Mouse (Mus musculus): Measurements from ENCODE around the gene Cd274.

Cd274 gene

GRCm38 (mm10) chr19:29363557-29363956 lies 3.7 kb upstream of the Cd274 start:
- no peak for DNase-seq (ENCODE audit: extremely low spot score, low read depth, low spot score)

- DNase-seq (ENCODE audit: extremely low spot score, low read depth, low spot score): no peak
These were observed 3.2 kb upstream of the Cd274 start for GRCm38 (mm10) chr19:29364076-29364475.

DNA sequence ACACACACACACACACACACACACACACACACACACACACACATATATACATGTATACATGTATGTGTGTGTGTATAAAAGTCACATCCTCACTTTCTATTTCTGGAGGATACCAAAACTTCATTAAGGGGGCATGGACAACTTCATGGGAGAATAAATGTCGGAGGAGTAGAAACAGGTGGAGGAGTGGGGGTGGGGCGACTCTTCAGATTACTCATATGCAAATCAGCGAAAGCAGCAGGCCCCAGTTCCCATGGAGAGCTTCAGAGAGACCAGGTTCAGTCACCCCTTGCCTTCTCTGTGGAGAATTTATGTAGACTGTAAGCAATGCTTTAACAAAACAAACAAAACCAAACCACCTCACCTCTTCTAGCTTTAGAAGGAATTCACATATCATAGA lies 2.1 kb upstream of the Cd274 start:
- no peak for DNase-seq (ENCODE audit: extremely low spot score, low read depth, low spot score)

GRCm38 (mm10) chr19:29366226-29366968 lies 858 bp upstream of the Cd274 start:
- DNase-seq (ENCODE audit: extremely low spot score, low read depth, low spot score): no peak

DNA sequence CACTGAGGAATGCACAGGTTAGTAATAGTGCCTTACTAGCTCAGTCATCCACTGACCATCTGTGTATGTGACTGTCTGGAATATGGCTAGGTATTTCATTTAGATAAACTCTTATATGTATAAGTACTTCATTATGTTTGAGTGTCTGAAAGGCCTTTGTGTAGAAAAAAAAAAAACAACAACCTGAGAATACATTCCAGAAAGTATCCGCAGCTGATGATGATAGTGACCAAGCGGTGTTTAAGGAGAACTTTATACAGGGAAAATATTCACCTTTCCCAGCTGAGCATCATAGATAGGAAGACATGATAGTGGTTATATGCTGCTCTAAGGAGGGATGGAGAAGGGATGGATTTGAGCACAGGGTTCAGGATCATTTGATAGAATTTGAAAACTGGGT lies 786 bp downstream of the Cd274 start:
- DNase-seq (ENCODE audit: extremely low spot score, low read depth, low spot score): no peak

GRCm38 (mm10) chr19:29368671-29369309 lies 1.5 kb downstream of the Cd274 start:
- no peak for DNase-seq (ENCODE audit: extremely low spot score, low read depth, low spot score)

GRCm38 (mm10) chr19:29370112-29370511 lies 2.9 kb downstream of the Cd274 start:
- DNase-seq (ENCODE audit: extremely low spot score, low read depth, low spot score): no peak

- DNase-seq (ENCODE audit: extremely low spot score, low read depth, low spot score): no peak
These were observed 3.5 kb downstream of the Cd274 start for GRCm38 (mm10) chr19:29370545-29371283.

DNA sequence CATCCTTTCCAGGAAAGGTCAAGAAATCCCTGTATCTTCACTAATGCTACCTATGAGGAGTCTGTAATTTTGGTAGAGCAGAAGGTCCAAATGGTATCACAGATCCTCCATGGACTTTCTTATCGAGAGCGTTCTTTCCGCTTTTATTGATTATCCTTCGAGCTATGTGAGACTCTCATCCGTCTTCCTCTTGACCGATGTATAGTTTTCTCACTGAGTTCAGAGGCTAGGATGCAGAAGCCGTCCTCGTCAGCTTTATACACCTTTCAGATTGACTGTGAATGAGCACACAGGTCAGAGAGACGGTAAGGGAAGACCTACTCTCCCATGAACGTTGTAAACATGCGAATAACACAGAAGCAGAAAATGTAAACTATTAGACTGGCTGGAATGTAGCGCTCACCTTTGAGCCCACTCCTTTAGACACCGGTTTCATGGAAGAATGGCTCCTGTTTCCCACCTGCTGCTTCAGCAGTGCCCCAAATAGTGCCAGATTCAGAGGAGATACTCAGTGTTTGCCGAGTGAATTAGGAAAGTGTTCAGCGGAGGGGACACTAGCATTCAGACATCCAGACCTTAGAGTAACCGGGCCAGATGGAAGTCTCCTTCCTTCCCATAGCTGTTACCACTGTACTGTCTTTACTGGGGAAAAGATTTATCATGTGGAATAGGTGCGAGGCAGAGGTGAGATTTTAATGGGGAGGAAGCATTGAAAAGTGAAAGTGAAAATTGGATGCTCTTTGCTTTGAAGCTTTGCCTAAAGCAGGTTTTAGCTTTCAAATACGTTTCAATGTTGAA lies 4.2 kb downstream of the Cd274 start:
- no peak for DNase-seq (ENCODE audit: extremely low spot score, low read depth, low spot score)

DNA sequence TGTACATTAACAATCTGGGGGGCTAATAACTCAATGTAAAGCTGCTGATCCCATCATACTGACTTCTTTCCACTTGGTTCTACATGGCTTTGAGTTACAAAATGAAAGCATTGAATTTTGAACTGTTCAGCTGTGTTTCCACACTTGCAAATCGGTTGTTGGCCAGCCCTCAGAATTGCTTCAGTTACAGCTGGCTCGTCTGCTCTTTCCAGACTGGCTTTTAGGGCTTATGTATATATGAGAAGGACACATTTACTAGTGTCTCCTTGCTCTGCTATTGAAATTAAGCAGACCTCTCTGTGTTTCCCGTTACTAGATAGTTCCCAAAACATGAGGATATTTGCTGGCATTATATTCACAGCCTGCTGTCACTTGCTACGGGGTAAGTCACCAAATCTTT lies 4.9 kb downstream of the Cd274 start:
- DNase-seq (ENCODE audit: extremely low spot score, low read depth, low spot score): no peak

GRCm38 (mm10) chr19:29372621-29373020 lies 5.4 kb downstream of the Cd274 start:
- no peak for DNase-seq (ENCODE audit: extremely low spot score, low read depth, low spot score)

DNA sequence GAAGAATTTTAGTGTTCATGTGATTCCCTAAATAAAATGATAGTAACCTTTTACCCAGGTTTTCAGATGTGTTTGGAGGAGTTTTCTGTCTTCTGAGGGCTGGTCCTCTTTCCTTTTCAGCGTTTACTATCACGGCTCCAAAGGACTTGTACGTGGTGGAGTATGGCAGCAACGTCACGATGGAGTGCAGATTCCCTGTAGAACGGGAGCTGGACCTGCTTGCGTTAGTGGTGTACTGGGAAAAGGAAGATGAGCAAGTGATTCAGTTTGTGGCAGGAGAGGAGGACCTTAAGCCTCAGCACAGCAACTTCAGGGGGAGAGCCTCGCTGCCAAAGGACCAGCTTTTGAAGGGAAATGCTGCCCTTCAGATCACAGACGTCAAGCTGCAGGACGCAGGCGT lies 6.2 kb downstream of the Cd274 start:
- DNase-seq (ENCODE audit: extremely low spot score, low read depth, low spot score): no peak

DNA sequence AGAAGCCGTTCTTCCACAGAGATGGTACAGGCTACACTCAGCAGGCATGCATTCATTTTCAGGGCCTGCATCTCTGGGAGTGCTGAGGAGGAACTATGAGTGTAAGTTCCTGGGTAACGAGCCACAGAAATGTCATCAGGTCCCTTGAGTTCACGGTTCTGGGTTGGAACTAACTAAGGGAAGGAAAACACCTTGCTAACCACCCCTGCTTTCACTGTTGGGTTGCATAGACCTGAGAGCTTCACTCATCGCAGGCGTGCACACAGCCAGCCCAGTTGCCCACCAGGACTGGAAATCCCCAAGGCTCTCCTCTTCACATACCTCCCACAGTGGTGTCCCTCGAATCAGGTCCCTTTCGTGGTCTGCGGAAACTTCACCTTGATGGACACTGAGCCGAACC lies 7.7 kb downstream of the Cd274 start:
- no peak for DNase-seq (ENCODE audit: extremely low spot score, low read depth, low spot score)

GRCm38 (mm10) chr19:29376382-29376781 lies 9.1 kb downstream of the Cd274 start:
- no peak for DNase-seq (ENCODE audit: extremely low spot score, low read depth, low spot score)

- no peak for DNase-seq (ENCODE audit: extremely low spot score, low read depth, low spot score)
These were observed 12.8 kb downstream of the Cd274 start for GRCm38 (mm10) chr19:29379839-29380603.

GRCm38 (mm10) chr19:29383368-29383767 lies 16.1 kb downstream of the Cd274 start:
- no peak for DNase-seq (ENCODE audit: extremely low spot score, low read depth, low spot score)

- no peak for DNase-seq (ENCODE audit: extremely low spot score, low read depth, low spot score)
These were observed 17.2 kb downstream of the Cd274 start for GRCm38 (mm10) chr19:29384412-29384811.

- no peak for DNase-seq (ENCODE audit: extremely low spot score, low read depth, low spot score)
These were observed 17.7 kb downstream of the Cd274 start for GRCm38 (mm10) chr19:29384994-29385393.

GRCm38 (mm10) chr19:29385822-29386221 lies 18.6 kb downstream of the Cd274 start:
- no peak for DNase-seq (ENCODE audit: extremely low spot score, low read depth, low spot score)

DNA sequence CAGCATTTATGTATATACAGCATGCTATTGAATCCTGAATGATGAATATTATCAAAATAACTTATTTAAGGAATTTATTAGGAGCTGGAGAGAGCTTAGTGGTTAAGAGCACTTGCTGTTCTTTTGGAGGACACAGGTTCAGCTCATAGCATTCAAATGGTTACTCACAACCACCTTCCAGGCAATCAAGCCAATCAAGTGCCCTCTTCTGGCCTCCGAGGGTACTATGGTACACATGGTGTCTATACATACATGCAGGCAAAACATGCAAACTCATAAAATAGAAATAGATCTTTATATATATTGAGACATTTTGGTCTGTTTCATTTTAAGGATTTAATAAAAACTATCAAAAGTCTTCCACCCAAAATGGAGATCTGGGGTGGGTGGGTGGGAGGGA lies 21.6 kb downstream of the Cd274 start:
- DNase-seq (ENCODE audit: extremely low spot score, low read depth, low spot score): no peak

DNA sequence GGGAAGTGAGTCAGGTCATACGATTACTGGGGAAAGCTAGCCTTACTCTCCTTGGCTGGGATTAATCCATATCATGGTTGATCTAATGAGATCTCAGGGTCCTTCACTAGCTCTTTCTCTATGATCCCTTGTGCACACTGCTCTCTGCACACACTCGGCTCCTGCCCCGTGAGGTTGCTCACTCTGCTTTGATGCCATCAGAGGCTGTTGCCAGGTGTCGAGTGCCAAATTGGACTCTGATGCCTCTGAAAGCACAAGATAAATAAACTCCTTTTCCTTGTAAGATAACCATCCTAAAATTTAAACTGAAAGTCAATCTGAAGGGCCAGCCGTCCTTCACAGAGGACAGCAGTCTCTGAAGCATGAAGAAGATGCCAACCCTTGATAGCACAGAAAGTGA lies 23.2 kb downstream of the Cd274 start:
- DNase-seq (ENCODE audit: extremely low spot score, low read depth, low spot score): no peak
